Mouse (Mus musculus) lung, embryonic 15.5 days (tissue): ENCODE measurements around the gene Fam83f. TPM values are rescaled to one million over a fixed set of nuclear protein-coding genes. Genes with fewer than 3 reads are reported as not detected.

Source experiments
- ATAC-seq: fragments of 200-750 bp; cut with Nextera tagmentation; 2 replicates; pipeline ENCODE4 v1.8.0; 2017; ENCODE audit warnings: moderate number of reproducible peaks, borderline replicate concordance; ENCODE audit not compliant: low FRiP score, low TSS enrichment; ENCODE audit errors: extremely low read depth
- H3K27ac ChIP-seq: fragments of 300-500 bp; sonication (generic); 2 replicates; pipeline ENCODE4 v1.5.1; 2015; ENCODE audit warnings: moderate library complexity, mild to moderate bottlenecking, inconsistent platforms
- H3K27me3 ChIP-seq: fragments of 300-500 bp; sonication (generic); 2 replicates; pipeline ENCODE4 v1.6.1; 2015; ENCODE audit warnings: inconsistent platforms
- H3K36me3 ChIP-seq: fragments of 300-500 bp; sonication (generic); 2 replicates; pipeline ENCODE4 v1.6.1; 2015; ENCODE audit warnings: inconsistent platforms
- H3K4me1 ChIP-seq: fragments of 300-500 bp; sonication (generic); 2 replicates; pipeline ENCODE4 v1.6.1; 2015; ENCODE audit warnings: inconsistent platforms
- H3K4me2 ChIP-seq: fragments of 300-500 bp; sonication (generic); 2 replicates; pipeline ENCODE4 v1.6.1; 2015; ENCODE audit warnings: inconsistent platforms, mild to moderate bottlenecking, moderate library complexity
- H3K4me3 ChIP-seq: fragments of 300-500 bp; sonication (generic); 2 replicates; pipeline ENCODE4 v1.5.1; 2015; ENCODE audit warnings: mild to moderate bottlenecking, inconsistent platforms
- H3K9ac ChIP-seq: fragments of 300-500 bp; sonication (generic); 2 replicates; pipeline ENCODE4 v1.6.1; 2015; ENCODE audit warnings: inconsistent platforms
- H3K9me3 ChIP-seq: fragments of 300-500 bp; sonication (generic); 2 replicates; pipeline ENCODE4 v1.6.1; 2016; ENCODE audit warnings: inconsistent platforms
- WGBS: fragments of 180-500 bp; shearing (Covaris S2); methylation state at CpG from one replicate; pipeline ENCODE4 v1.1.7; 2015; 5-methylcytosine and 5-hydroxymethylcytosine counted together
- polyA plus RNA-seq: library from polyadenylated mRNA; unstranded; fragments of >200 nt; fragmentation: Nextera tagmentation; extraction: Ambion mirVana; gene quantifications from 2 replicates; pipeline ENCODE4 v1.2.1, GENCODE M21; 2015

Fam83f gene
- polyA plus RNA-seq, 1 experiment from 2014 or later, result 1.5 TPM

GRCm38 (mm10) chr15:80674700-80675099 is 3.1 kb downstream of the Fam83f start:
- Histone ChIP-seq H3K4me2 (no peak overlapping the region), H3K9me3 (no peaks in the 10 kb centered on the region), H3K9ac (no peak overlapping the region), H3K36me3 (no peaks in the 10 kb centered on the region), H3K27ac (no peak overlapping the region), H3K27me3 (peaks cover 22% of the 10 kb centered on the region), H3K4me3 (no peak overlapping the region), H3K4me1 (peaks cover 18% of the 10 kb centered on the region)
- no peak for ATAC-seq
- 70% methylated on average over 6 of the region's 6 CpGs for WGBS

- no peaks in the 10 kb centered on the region for H3K36me3 ChIP-seq
- no peak overlapping the region for H3K9ac ChIP-seq
- 36% methylated on average over 8 of the region's 8 CpGs for WGBS
- peak; percentile 69; the same call in 1 of the 2 replicates for ATAC-seq
- peak overlapping the region; percentile 41 for H3K27ac ChIP-seq
- H3K4me3 ChIP-seq, result no peak overlapping the region
- peaks cover 27% of the 10 kb centered on the region for H3K4me1 ChIP-seq
- no peaks in the 10 kb centered on the region for H3K27me3 ChIP-seq
- H3K4me2 ChIP-seq, result peak overlapping the region; percentile 2; the same call in 1 of the 2 replicates
- no peaks in the 10 kb centered on the region for H3K9me3 ChIP-seq
Observed at GRCm38 (mm10) chr15:80679515-80680215, 8.0 kb downstream of the Fam83f start.

GRCm38 (mm10) chr15:80680347-80681030 is 8.8 kb downstream of the Fam83f start:
- H3K9ac ChIP-seq, result no peak overlapping the region
- ATAC-seq, result no peak
- H3K4me2 ChIP-seq, result no peak overlapping the region
- H3K27me3 ChIP-seq, result no peaks in the 10 kb centered on the region
- 0 out of 2 replicates have a peak overlapping the region, but pooled peaks have one; percentile 41 for H3K27ac ChIP-seq
- 31% methylated on average over 7 of the region's 7 CpGs for WGBS
- H3K4me1 ChIP-seq, result peaks cover 31% of the 10 kb centered on the region
- no peak overlapping the region for H3K4me3 ChIP-seq
- no peaks in the 10 kb centered on the region for H3K36me3 ChIP-seq
- no peaks in the 10 kb centered on the region for H3K9me3 ChIP-seq

GRCm38 (mm10) chr15:80681466-80681881 is 9.8 kb downstream of the Fam83f start:
- H3K4me3 ChIP-seq, result no peak overlapping the region
- no peaks in the 10 kb centered on the region for H3K9me3 ChIP-seq
- no peak overlapping the region for H3K4me2 ChIP-seq
- no peak for ATAC-seq
- no peak overlapping the region for H3K27ac ChIP-seq
- H3K36me3 ChIP-seq, result no peaks in the 10 kb centered on the region
- H3K27me3 ChIP-seq, result no peaks in the 10 kb centered on the region
- 70% methylated on average over 4 of the region's 4 CpGs for WGBS
- peaks cover 31% of the 10 kb centered on the region for H3K4me1 ChIP-seq
- H3K9ac ChIP-seq, result no peak overlapping the region

- no peaks in the 10 kb centered on the region for H3K36me3 ChIP-seq
- no peak overlapping the region for H3K4me2 ChIP-seq
- H3K9me3 ChIP-seq, result no peaks in the 10 kb centered on the region
- peaks cover 31% of the 10 kb centered on the region for H3K4me1 ChIP-seq
- no peak overlapping the region for H3K9ac ChIP-seq
- ATAC-seq, result no peak
- 78% methylated on average over 8 of the region's 8 CpGs for WGBS
- no peak overlapping the region for H3K4me3 ChIP-seq
- H3K27me3 ChIP-seq, result no peaks in the 10 kb centered on the region
- no peak overlapping the region for H3K27ac ChIP-seq
Observed at GRCm38 (mm10) chr15:80682343-80682742, 10.7 kb downstream of the Fam83f start.

GRCm38 (mm10) chr15:80683151-80683550 is 11.5 kb downstream of the Fam83f start:
- Histone ChIP-seq H3K27ac (no peak overlapping the region), H3K36me3 (no peaks in the 10 kb centered on the region), H3K9ac (no peak overlapping the region), H3K4me1 (peaks cover 31% of the 10 kb centered on the region), H3K9me3 (no peaks in the 10 kb centered on the region), H3K27me3 (no peaks in the 10 kb centered on the region), H3K4me2 (no peak overlapping the region), H3K4me3 (no peak overlapping the region)
- WGBS, result 69% methylated on average over 6 of the region's 6 CpGs
- ATAC-seq, result no peak

GRCm38 (mm10) chr15:80683990-80684389 is 12.3 kb downstream of the Fam83f start:
- Histone ChIP-seq H3K4me3 (no peak overlapping the region), H3K9ac (no peak overlapping the region), H3K27ac (no peak overlapping the region), H3K27me3 (no peaks in the 10 kb centered on the region), H3K4me2 (no peak overlapping the region), H3K9me3 (no peaks in the 10 kb centered on the region), H3K36me3 (no peaks in the 10 kb centered on the region), H3K4me1 (peaks cover 31% of the 10 kb centered on the region)
- 65% methylated on average over 3 of the region's 3 CpGs for WGBS
- no peak for ATAC-seq

- no peak for ATAC-seq
- Histone ChIP-seq H3K4me2 (no peak overlapping the region), H3K36me3 (no peaks in the 10 kb centered on the region), H3K27me3 (no peaks in the 10 kb centered on the region), H3K4me1 (peaks cover 22% of the 10 kb centered on the region), H3K9ac (no peak overlapping the region), H3K27ac (no peak overlapping the region), H3K4me3 (no peak overlapping the region), H3K9me3 (no peaks in the 10 kb centered on the region)
- WGBS, result 35% methylated on average over 8 of the region's 8 CpGs
Observed at GRCm38 (mm10) chr15:80684786-80685602, 13.3 kb downstream of the Fam83f start.

- 40% methylated on average over 7 of the region's 7 CpGs for WGBS
Observed at GRCm38 (mm10) chr15:80685603-80685895, 13.9 kb downstream of the Fam83f start.

GRCm38 (mm10) chr15:80688536-80688935 is 16.9 kb downstream of the Fam83f start:
- Histone ChIP-seq H3K4me2 (no peak overlapping the region), H3K9me3 (no peaks in the 10 kb centered on the region), H3K4me3 (no peak overlapping the region), H3K27me3 (no peaks in the 10 kb centered on the region), H3K9ac (no peak overlapping the region), H3K36me3 (no peaks in the 10 kb centered on the region), H3K4me1 (0 out of 2 replicates have a peak, but pooled peaks cover 5% of the 10 kb centered on the region), H3K27ac (no peak overlapping the region)
- 40% methylated on average over 7 of the region's 7 CpGs for WGBS
- ATAC-seq, result no peak

More at GRCm38 (mm10) chr15:80685603-80685895, 13.9 kb downstream of the Fam83f start:
- Histone ChIP-seq H3K4me1 (peaks cover 16% of the 10 kb centered on the region), H3K4me3 (no peak overlapping the region), H3K36me3 (no peaks in the 10 kb centered on the region), H3K9me3 (no peaks in the 10 kb centered on the region), H3K9ac (no peak overlapping the region), H3K4me2 (no peak overlapping the region), H3K27ac (no peak overlapping the region), H3K27me3 (no peaks in the 10 kb centered on the region)
- no peak for ATAC-seq

- Histone ChIP-seq H3K9ac (no peak overlapping the region), H3K27ac (no peak overlapping the region), H3K4me1 (peaks cover 5% of the 10 kb centered on the region), H3K27me3 (no peaks in the 10 kb centered on the region; the same call in 1 of the 2 replicates), H3K9me3 (no peaks in the 10 kb centered on the region), H3K4me2 (no peak overlapping the region), H3K36me3 (no peaks in the 10 kb centered on the region), H3K4me3 (no peak overlapping the region)
- 35% methylated on average over 3 of the region's 3 CpGs for WGBS
- ATAC-seq, result no peak
Observed at GRCm38 (mm10) chr15:80693492-80693891, 21.8 kb downstream of the Fam83f start.
